Mouse (Mus musculus) ES-Bruce4 (cell line): ENCODE data around the gene Nme4. TPM values are rescaled to one million over a fixed set of nuclear protein-coding genes. Genes with fewer than 3 reads are reported as not detected.

Experiments used
- H3K27ac ChIP-seq: 2 replicates; pipeline ENCODE4 v1.5.1; 2012; ENCODE audit warnings: low read length, inconsistent platforms; ENCODE audit not compliant: insufficient read depth
- H3K27me3 ChIP-seq: 2 replicates; pipeline ENCODE4 v1.6.1; 2012; ENCODE audit warnings: mild to moderate bottlenecking, low read length, inconsistent platforms; ENCODE audit not compliant: control insufficient read depth, poor library complexity, insufficient read depth, severe bottlenecking
- H3K36me3 ChIP-seq: 2 replicates; pipeline ENCODE4 v1.6.1; 2012; ENCODE audit warnings: inconsistent platforms, mild to moderate bottlenecking, low read length, moderate library complexity; ENCODE audit not compliant: control insufficient read depth, poor library complexity, insufficient read depth, severe bottlenecking
- H3K4me1 ChIP-seq: one replicate; pipeline ENCODE4 v1.8.1; 2011; ENCODE audit warnings: low read length; ENCODE audit not compliant: control insufficient read depth, insufficient read depth
- H3K4me3 ChIP-seq: 2 replicates; pipeline ENCODE4 v1.5.1; 2011; ENCODE audit warnings: low read depth, mild to moderate bottlenecking, low read length
- H3K9ac ChIP-seq: 2 replicates; pipeline ENCODE4 v1.6.1; 2012; ENCODE audit warnings: low read depth, mild to moderate bottlenecking, inconsistent platforms; ENCODE audit not compliant: poor library complexity, severe bottlenecking
- H3K9me3 ChIP-seq: replicated peaks from 2 replicates; pipeline ENCODE4 v1.6.1; 2012; ENCODE audit warnings: mild to moderate bottlenecking, low read length, inconsistent platforms; ENCODE audit not compliant: control insufficient read depth, poor library complexity, insufficient read depth, severe bottlenecking
- CTCF ChIP-seq: IDR thresholded peaks from one replicate; pipeline ENCODE4 v1.8.1; 2011; ENCODE audit warnings: low read depth, low read length
- EP300 ChIP-seq: IDR thresholded peaks from 2 replicates; pipeline ENCODE4 v1.6.1; 2011; ENCODE audit warnings: low read depth, low read length; ENCODE audit not compliant: insufficient read depth
- POLR2A ChIP-seq: IDR thresholded peaks from one replicate; pipeline ENCODE4 v1.8.1; 2011; ENCODE audit warnings: low read length; ENCODE audit not compliant: insufficient read depth
- polyA plus RNA-seq: library from polyadenylated mRNA; stranded (reverse); fragments of >200 nt; gene quantifications from 2 replicates; pipeline ENCODE4 v1.2.4, GENCODE M21; 2011; ENCODE audit warnings: low read depth; ENCODE audit not compliant: missing spikeins, insufficient read depth, insufficient read length

Nme4 gene
- polyA plus RNA-seq, 1 experiment, result 110 TPM

GRCm38 (mm10) chr17:26123267-26123684, 27.9 kb upstream of the Nme4 start, which contains the start of gene Mrpl28:
TSS of gene Mrpl28 (plus strand) at chr17:26123500.
- Histone ChIP-seq H3K27me3 (no peaks in the 10 kb centered on the region), H3K9ac (peak within 1 kb of the TSS; percentile 50), H3K36me3 (peaks cover 23% of the 10 kb centered on the region), H3K4me1 (peaks cover 4% of the 10 kb centered on the region), H3K4me3 (peak within 1 kb of the TSS; percentile 76), H3K27ac (no peak within 1 kb of the TSS), H3K9me3 (no peaks in the 10 kb centered on the region)
- TF ChIP-seq POLR2A, result peak; percentile 90
- no peak for TF ChIP-seq EP300
- TF ChIP-seq CTCF, result no peak

- TF ChIP-seq POLR2A, result no peak
- no peak for TF ChIP-seq CTCF
- TF ChIP-seq EP300, result no peak
- Histone ChIP-seq H3K4me3 (no peak overlapping the region), H3K27ac (no peak overlapping the region), H3K9ac (no peak overlapping the region), H3K9me3 (no peaks in the 10 kb centered on the region), H3K27me3 (no peaks in the 10 kb centered on the region), H3K36me3 (peaks cover 20% of the 10 kb centered on the region), H3K4me1 (peaks cover 4% of the 10 kb centered on the region)
These were observed 27.2 kb upstream of the Nme4 start for GRCm38 (mm10) chr17:26122431-26123140.

DNA sequence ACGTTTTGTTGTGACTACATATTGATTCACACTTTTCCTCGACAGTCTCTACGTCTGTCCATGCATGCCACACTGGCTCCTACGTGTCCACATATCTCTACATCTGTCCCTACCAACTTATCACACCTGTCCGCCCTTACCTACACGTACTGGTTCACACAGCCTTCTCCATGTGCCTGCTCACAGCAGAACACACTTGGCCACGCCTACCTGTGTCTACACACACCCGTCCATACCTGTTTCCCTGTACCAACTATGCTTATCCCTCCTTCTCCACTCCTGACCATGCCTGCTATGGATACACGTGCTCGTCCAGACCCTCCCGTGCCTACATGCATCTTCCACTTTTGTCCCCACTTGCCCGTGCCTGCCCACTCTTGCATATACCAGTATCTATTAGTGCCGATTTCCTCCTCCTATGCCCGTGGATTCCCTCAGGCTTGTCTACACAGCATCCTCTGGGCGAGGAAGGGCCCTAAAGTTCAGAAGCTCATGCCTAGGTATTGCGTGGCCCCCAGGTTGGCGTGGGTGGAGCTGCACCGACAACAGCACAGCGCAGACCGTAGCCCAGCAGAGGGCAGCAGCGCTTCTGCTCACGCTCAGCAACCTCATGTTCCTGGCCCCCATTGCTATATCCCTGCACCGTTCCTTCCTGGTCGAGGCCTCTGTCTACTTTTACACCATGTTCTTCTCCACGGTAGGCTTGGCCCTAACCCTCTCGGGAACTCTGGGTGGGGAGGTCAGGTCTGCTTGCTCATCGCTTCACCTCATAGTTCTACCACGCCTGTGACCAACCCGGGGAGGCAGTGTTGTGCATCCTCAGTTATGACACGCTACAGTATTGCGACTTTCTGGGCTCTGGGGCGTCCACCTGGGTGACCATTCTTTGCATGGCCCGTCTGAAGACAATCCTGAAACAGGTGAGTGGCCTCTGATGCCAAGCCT, 24.6 kb upstream of the Nme4 start:
- H3K4me3 ChIP-seq, result no peak overlapping the region
- H3K27ac ChIP-seq, result no peak overlapping the region
- TF ChIP-seq EP300 (no peak), CTCF (peak; percentile 97), POLR2A (no peak)

DNA sequence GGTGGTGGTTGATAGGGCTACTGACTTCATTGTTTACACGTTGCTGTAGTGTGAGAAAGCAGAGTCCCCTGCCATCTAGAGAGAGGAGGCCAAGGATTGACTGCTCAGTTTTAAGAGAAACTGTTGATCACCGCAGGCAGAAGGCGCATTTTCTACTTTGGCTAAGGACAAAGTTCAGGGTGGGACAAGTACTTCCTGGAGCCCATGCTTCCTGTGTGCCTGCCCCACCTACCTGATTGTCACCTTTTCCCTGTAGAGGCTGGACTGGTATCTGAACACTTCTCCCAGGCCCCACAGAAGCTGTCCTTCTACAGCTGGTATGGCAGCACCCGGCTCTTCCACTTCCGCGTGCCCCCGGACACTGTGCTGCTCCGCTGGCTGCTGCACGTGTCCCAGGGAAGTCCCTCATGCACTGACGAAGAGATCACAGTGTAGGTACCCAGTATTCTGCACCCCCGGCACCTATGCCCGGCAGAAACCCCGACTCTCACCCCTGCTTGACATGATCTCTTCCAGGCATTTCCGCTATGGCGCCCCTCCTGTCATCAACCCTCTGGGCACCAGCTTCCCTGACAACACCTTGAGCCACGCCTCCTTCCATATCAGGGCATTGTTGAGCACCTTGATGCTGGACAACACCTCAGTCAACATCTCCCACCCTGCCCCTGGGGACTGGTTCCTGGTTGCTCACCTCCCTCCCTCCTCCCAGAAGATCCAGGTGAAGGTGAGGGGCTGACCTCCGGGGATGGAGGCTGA, 21.3 kb upstream of the Nme4 start:
- H3K4me1 ChIP-seq, result peaks cover 8% of the 10 kb centered on the region
- no peak overlapping the region for H3K4me3 ChIP-seq
- H3K9ac ChIP-seq, result no peak overlapping the region
- H3K27me3 ChIP-seq, result no peaks in the 10 kb centered on the region
- H3K9me3 ChIP-seq, result no peaks in the 10 kb centered on the region
- no peaks in the 10 kb centered on the region for H3K36me3 ChIP-seq
- TF ChIP-seq EP300 (no peak), CTCF (no peak), POLR2A (no peak)
- no peak overlapping the region for H3K27ac ChIP-seq

More for the DNA sequence above, 24.6 kb upstream of the Nme4 start:
- H3K36me3 ChIP-seq, result peaks cover under 1% of the 10 kb centered on the region; the same call in 1 of the 2 replicates
- no peaks in the 10 kb centered on the region for H3K9me3 ChIP-seq
- H3K4me1 ChIP-seq, result peaks cover 8% of the 10 kb centered on the region
- H3K9ac ChIP-seq, result no peak overlapping the region
- no peaks in the 10 kb centered on the region for H3K27me3 ChIP-seq

DNA sequence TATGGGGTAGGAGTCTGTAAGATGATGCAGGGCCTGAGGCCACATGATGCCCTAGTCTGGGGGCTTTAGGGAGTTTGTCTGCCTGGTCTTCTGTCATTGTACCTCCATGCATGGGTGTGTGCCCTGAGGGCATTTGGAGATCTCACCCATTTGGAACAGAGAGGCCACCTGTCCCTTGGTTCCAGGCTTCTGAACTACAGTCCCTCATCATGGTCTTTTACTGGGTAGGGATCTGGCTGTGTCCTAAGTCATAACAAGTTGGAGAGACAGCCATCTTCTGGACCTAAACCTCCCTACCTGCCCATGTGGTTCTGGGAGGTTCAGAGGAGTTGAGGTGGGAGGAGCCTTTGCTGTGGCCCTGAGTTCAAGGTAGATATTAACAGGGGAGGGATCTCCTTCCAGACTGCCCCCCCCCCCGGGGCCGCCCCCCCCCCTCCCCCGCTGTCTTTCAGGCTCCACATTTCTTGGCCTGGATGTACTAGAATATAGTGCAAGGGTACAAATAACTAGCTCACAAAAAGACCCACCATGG, 20.6 kb upstream of the Nme4 start:
- TF ChIP-seq EP300, result no peak
- TF ChIP-seq CTCF, result no peak
- TF ChIP-seq POLR2A, result no peak
- Histone ChIP-seq H3K36me3 (no peaks in the 10 kb centered on the region), H3K27me3 (no peaks in the 10 kb centered on the region), H3K9ac (no peak overlapping the region), H3K9me3 (no peaks in the 10 kb centered on the region), H3K27ac (no peak overlapping the region), H3K4me3 (no peak overlapping the region), H3K4me1 (peaks cover 8% of the 10 kb centered on the region)
